Mouse (Mus musculus) telencephalon, adult 2 months (tissue): ENCODE data around the gene Plek.
A peak's percentile ranks its signal among the peaks of the same experiment; 100 is the strongest.

Experiments
- DNase-seq: peaks from one replicate; pipeline ENCODE4 v3.0.0-alpha.2; 2011; ENCODE audit warnings: low read depth, low spot score

Gene Plek

DNA sequence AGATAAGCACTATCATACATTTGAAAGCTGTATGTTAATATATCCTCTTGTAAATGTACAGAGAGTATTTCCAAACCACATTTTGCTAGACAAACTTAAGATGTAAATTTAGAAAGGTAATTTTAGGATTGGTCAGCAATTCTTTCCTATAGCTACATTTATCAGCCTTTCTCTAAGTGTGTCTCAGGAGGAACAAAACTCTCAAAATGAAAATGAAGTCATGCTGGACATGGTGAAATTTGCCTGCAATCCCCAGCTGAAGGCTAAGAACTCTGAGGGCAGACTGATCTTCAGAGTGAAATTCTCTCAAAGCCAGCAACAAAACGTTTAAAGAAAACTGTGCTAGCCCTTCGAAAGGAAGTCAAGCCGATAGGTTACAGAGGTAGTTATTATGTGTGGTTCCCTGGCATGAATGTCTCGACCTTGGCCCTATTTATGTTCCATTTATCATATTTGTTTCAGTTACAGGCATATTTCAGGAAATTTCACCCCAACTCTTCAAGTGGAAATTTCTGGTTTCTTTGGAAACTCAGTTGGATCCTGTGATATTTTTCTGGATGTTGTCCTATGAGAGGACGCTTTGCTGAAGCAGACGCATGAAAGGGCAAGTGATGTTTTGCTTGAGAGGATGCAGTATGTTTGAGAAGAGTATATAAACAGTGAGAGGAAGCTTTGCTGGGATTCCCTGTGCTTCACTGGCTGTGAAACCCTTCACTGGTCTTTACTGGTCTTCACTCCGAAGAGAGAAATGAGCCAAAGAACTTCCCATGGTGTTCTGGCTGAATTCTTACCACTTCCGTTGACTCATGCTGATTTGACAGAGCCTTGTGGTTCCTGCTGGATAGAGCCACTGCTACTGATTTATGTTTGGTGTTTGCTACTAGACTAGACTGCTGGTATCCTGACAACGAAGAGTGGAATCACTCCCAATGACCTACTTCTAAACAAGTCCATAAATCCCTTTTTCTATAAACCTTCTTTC lies 51.5 kb downstream of the Plek start:
- DNase-seq: no peak

DNA sequence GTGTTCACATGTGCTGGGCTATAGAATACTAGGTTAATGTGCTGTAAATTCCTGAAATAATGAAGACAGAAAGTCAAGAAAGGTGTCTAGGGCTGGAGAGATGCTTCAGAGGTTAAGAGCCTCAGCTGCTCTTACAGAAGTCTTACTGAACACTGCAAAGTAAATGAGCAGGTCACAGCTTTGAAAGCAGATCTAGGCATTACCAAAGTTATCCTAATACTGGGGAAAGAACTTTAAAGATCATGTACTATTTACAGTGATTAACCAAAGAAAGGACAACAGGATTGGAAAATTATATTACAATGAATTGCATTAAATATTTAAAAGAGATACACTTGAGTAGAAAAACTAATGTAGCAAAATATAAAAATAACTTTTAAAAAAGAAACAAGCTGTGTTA lies 52.2 kb downstream of the Plek start:
- no peak for DNase-seq

DNA sequence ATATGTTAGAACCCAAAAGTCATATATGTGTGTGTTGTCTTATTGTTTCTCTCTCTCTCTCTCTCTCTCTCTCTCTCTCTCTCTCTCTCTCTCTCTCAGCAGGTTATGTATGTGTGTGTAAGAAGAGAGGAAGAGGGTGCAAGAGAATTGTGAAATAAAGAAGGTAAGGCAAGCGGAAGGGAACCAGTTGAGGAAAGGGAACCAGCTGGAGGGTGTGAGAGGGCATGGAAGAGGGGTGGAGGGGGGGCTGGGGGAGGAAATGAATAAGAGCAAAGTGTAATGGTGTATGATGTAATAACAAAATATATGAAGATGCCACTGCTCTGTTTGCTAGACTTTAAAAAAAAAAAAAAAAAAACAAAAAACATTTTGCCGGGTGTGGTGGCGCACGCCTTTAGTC lies 52.8 kb downstream of the Plek start:
- no peak for DNase-seq

DNA sequence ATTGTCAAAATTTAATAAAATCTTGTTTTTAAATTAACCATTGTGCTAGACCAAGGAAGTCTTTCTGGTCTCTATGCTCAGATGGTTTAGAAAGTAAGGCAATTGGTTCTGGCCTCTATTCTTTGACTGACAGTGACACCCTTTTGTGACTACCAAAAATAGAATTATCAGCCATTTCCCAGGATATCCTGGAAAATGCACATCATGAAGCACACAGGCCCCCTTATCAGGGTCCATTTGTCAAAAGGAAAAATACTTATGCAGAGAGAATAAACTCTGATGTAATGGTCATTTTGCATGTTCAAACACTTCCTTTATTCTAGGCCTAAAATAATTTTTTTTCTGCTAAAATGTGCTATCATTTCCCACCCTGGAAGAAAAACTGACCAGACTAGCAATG lies 54.7 kb downstream of the Plek start:
- no peak for DNase-seq

DNA sequence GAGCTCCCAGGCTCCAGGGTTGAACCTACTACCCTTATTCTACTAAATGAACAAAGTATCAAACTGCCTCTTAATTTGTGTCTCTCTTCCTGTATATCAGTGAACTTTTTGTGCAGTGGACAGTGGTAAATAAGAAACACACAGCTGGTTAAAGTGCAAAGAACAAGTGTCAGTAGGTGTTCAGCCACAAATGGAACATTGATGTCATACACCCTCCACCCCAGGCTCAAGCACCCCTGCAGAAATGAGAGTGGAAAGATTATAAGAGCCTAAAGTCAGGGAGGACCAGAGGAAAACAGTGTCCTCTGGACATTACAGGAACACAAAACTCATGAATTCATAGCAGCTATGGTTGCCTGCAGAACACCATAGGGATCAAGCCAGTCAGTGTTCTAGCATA lies 55.4 kb downstream of the Plek start:
- DNase-seq: no peak

DNA sequence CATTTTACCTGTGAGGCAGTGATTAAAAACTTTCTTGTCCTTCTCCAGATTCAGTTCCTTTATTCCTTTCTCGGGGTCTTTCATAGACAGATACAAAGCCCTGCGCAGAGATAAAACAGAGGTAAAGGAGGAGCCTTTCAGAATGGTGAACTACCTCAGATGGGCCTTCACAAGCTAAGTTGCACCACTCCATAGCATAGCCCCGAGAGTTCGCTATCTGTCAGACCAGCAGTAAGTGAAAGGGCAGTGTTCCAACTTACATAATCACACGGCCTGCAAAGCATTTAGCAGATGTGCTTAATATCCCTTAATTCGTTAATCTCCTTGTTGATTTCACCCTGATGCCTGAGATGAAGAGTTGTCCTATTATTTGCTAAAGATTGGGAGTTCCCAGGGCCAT lies 59.3 kb downstream of the Plek start:
- no peak for DNase-seq

DNA sequence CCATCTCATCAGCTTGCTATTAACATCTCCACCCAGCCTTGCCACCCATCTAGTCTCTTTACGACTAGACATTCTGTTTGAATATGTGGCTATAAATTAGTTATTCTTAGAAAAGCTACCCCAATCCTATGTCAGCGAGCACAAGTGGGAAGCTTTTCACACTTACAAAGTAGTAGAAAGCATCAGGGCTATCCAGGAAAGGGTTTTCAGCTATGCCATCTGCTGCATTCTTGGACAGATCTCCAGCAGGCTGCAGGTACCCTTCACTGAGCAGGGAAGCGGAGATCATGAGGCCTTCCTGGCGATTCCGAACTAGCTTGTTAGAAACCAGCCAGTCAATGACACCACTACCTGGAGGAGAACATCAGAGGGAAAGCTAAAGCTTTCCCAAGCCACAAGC lies 62.3 kb downstream of the Plek start:
- no peak for DNase-seq

DNA sequence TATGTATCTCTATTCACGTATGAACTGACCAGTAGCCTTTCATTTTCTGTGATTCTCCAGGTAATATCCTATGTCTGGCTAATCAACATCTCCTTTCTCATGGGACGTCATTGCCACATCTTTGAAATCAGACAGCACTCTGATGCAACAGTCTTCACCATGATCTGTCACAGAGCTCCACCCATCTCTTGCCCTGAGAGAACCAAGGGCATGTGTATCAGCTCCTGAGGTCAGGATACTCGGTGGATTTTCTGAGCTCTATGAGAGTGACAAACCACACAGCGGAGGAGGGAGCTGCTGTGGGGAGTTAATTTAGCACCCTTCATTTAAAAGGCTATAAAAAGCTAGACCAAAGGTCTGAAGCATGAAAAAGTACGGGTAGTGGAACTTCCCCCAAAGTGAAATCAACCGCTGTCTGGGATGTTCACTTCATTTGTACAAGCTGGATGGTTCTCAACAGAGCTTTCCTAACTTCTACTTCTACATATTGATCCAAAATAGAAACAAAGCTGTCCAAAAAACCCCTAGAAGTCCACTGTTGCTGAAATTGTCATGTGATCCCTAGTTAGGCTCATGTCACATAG lies 64.3 kb downstream of the Plek start:
- DNase-seq: no peak

DNA sequence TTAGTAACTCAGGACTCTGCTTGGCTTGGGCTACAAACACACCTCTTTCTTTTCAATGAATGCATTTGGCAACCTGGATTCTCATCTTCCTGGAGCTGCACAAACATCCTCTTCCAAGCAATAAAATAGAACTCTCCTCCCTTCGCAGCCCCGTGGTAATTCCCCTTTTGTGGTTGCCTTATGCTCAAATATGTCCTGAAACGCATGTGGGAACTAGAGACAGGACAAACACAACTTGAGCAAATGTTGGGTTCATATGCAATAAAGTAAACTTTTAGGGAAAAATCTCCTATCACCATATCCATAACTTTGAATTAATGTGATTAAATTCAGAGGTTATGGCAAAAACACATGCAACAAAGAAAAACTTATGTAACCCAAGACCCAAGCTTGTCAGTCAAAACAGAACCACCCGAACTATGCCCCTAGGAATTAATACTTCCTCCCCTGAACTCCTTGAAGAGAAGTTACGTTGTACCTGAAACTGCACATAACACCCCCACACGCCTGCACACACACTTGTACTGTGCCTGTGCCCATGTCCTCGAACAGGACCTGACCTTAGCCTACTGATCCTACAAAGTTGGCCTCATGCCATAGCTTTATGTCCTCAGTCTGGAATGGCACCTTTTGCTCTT lies 65.5 kb downstream of the Plek start:
- no peak for DNase-seq

DNA sequence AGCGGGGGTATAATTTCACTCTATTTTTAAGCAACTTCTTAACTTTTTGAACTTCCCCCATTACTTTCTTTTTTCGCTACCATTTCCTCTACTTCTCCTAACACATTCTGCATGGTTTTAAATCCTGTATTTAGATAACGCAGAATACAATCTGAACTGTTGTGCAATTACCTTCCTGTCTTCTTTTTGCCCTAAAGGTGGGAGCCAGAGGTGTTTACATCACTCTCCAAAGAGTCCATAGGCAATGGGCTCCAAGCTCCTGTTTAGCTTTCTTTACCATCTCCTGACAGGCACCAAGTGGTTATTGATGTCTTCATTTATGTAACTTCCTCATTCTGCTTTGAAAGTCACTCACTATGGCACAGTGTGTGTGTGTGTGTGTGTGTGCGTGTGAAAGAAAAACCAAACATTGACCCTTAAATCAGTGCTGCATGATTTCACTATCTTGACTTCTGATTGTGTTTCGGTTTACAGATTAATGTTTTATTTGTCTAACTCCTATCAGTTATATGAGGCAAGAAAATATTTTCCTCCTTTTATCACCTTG lies 73.9 kb downstream of the Plek start:
- no peak for DNase-seq

DNA sequence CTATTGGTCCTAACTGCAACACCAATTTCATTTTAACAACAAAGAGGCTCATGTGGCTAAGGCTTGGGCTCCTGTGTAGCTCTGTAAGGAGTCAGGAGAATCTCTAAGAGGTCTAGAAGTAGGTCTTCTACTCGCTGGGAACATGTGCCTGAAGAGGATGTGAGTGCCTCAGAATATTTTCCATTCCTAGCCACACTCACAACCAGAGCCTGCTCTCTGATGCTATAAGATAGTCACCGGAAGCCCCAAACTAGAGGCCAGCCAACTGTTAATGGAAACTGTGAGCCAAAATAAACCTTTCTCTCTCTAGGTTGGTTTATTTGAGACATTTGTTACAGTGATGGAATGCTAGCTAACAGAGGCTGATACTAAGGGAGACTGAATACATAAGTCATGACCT lies 74.6 kb downstream of the Plek start:
- DNase-seq: no peak

DNA sequence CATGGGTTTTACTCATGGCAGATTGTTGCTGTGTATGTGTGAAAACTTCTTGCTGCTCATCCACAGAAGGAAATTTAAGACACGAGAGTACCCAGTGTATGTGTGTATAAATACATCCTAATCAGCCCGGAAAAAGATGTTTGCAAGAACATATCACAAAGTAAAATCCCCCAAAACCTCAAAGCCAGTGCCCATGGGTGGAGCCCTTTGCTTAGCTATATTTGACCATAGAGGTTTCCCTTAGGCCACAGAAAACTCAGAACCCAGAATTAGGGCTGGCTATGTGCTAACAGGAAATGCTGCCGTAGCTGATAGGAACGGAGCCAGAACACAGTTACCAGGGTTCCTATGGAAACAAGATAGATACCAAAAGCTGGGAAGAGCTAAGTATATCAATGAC lies 75.2 kb downstream of the Plek start:
- no peak for DNase-seq

DNA sequence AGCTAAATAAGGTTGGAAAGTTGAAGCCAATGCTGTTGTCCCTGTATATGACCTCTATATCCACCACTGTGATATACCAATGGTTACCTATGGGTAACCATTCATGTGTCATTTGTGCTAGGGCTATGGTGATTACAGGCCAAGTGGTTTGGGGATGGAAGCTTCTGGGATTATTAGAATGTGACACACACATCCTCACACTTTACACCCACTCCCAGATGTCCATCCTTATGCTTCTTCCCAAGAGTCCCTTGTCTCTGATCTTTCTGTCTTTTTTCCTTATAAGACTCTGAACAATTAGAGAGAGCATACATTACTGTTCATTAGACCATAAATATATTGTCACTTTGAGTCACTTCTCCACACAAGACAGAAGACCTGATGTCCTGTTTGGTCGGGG lies 79.1 kb downstream of the Plek start:
- no peak for DNase-seq

DNA sequence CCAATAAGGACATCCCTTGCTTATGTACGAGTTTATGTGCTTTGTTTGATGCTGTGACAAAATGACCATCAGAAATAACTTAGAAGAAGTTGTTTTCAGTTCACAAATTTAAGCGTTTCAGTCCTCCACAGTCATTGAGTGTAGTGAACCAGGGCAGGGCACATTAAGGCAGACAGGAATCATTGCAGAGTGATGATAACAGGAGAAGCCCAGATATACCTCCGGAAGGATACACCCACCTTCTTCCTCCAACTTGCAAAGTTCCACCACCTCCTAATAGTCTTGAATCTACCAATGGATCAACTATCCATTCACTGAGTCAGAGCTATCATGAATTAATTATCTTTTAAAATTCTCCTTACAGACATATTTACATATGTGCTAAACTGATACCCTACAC lies 80.2 kb downstream of the Plek start:
- DNase-seq: no peak

DNA sequence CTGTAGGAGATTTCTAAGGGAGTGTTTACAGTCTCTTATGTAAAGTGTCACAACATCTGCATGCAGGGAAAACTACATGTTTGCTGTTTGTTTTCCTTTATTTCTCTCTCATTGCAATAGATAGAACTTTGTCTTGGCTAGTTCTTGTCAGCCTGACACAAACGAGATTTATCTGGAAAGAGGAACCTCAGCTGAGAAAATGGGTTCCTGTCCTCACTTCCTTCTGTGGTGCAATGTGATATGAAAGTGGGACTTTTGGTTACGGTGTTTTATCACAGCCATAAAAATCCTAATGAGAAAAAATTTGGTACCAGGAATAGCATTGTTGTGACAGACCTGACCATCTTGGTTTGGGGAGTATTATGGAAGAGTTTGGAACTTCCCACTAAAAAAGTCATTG lies 82.5 kb downstream of the Plek start:
- DNase-seq: no peak

DNA sequence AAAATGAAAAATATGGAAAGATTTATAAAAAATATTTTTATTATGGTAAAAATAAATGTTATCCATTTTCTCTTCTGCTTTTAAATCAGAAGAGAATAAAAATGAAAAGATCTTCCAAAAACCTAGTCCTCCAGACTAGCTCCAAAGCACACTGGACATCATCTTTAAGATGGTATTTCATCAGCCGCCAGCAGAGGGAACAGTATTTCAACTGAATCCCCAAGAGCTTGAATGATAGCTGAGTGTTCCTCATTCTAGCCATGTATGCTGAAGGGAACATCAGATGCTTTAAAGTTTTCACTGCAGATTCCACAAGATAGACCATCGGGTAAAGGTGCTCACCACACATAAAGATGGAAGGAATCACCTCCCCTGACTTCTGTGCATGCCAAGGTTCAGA lies 84.4 kb downstream of the Plek start:
- DNase-seq: peak; percentile 50

DNA sequence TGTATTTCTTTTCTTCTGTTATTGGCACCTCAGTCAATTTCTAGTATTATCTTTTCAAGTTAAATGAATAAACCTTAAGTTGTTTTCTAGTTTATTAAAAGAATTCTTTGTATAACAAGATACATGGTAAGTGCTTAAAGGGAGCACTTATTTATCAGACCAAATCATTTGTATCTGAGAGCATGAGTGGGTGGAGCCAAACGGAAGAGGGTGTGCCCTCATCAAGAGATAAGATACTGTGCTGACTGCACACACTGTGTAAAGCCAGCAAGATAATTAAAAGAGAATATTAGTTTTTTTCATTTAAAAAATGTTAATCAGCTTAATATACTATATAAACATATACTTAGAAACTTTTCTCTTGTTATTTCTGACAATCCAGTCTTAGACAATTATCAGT lies 93.7 kb downstream of the Plek start:
- DNase-seq: no peak

DNA sequence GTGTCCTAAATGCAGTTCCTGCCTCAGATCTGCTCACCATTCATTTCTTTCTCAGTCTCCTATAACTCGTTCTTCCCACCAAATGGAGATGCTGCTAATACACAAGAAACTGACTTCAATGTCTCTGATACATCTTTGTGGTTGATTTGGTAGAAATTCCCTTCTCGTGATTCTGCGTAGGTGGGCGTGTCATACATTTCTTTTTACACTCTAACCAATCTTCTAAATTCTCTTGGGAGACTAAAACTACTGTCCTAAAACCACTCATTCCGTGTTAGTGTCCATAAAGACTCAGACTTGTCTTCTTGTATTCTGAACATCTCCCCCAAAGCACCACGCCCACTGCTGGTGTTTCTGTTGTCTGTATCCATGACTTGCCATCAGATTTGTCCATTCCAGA lies 95.2 kb downstream of the Plek start:
- no peak for DNase-seq

DNA sequence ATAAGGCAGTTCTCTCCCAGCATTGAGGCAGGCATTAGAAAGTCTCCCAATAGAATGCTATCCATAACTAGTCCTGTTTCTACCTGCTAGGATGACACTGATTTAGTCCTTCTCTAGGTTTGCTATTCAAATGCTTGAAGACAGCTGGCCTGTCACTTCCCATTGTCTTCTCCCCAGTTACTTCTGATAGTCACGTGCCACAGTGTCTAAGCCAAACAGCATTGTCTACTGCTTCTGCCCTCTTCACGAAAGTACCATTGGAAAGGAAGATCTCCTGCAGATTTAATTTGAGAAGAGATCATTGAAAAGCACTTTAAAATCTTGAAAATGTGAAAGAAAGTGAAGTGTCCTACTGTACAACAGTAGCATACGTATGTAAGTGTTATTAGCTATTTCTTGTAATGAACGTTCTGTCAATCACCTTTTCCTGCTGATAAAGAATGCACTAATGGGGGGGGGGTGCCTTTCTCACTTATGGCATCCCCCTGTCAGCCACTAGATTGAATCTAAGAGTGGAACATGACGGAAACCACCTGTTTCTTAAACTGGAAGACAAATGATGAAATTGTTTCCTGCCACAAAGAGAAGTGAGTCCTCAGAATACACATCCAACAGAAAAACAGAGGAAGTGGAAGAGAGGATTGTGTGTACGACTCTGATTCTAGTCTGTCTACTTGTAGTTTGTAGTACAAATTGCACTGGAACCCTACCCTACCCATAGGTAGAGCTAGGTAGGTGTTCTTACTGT lies 95.9 kb downstream of the Plek start:
- DNase-seq: no peak

DNA sequence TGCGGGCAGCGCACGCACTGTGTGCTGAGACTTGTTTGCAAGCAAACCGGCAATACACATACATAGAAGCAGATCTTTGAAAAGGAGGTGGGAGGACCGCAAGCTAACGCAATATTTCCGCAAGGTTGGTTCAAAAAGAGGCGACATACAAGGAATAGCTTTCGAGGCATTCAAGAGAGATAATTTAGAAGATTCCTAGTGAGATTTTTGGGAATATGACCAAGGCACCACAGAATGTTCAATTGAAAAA lies 100.5 kb downstream of the Plek start:
- DNase-seq: no peak

DNA sequence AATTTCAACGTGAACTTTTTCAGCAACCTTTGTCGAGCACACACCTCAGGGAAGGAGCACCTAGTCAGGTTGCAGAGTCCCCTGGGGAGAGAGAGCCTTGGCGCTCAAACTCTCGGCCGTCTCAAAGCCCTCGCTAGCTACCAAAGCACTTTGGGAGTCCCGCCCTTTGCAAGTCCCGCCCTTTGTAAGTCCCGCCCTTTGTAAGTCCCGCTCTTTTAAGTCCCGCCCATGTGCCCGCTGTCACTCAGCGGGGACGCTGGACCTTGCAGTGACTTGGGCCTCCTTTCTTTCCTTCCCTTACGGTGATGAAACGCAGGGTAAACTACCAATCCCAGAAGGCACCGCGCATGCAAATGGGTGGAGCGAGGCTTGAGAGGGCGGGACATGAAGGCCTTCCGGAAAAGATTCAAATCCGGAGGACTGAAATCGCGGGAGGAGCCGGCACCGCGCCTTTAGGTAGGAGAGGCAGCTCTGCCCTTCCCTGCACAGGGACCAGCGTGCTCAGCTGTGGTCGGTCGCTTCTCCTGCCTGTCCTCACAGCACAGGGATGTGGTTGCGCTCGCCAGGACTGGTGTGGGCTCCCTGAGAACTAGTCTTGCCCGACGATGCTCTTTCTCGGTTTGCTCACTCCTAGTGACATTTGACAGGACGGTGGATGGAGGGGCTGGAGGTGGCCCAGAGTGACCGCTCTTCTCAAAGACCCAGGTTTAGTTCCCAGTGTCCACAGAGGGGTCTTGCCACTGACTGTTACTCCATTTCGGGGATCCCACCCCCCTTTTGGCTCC lies 101.0 kb downstream of the Plek start, which contains the start of gene Fbxo48:
TSS of gene Fbxo48 (plus strand) at position 400 of the 785 bp plus-strand sequence.
- DNase-seq: peak; percentile 97
